Mouse (Mus musculus): ENCODE measurements at regions not wholly inside any gene's neighbourhood (a gene's known extent, or its start where the extent isn't known, plus 50 kb on each side); places are given as distances from the start of the nearest gene placed in this dataset.

DNA sequence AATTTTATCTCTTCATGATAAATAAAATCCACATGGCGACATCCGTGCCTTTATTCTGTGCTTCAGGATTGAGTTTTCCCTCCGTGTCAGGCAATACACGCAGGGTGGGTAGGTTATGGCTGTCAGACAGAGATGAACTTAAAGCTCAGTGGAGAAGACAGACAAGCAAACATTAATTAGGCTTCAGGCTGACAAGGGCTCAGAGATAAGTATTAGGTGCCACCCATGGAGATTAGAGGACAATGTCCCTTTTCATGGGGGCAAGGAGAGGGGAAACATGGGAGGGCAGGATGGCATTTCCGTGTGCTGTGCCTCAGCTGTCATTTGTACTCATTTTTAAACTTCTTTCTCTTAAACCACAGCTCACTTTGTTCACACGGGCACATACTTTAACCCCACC lies 381.0 kb downstream of the Kif2b start:
- TF ChIP-seq ZC3H11A (IDR thresholded peaks at IDR 0.05; ENCODE audit: low read depth, low read length) (no peak), POLR2A (IDR thresholded peaks at IDR 0.05; ENCODE audit: low read depth, low read length) (no peak), CTCF (conservative IDR thresholded peaks at IDR 0.05 in 1 of 2, IDR thresholded peaks at IDR 0.05 in 1 of 2; ENCODE audit: low read depth in 2 of 2, low read length in 2 of 2) (no peak), ZMIZ1 (IDR thresholded peaks at IDR 0.05; ENCODE audit: low read depth, low read length) (no peak), UBTF (IDR thresholded peaks at IDR 0.05; ENCODE audit: low read depth, low read length) (no peak), TCF12 (IDR thresholded peaks at IDR 0.05; ENCODE audit: low read depth, low read length) (no peak), EP300 (IDR thresholded peaks at IDR 0.05; ENCODE audit: low read length) (no peak), IRF4 (IDR thresholded peaks at IDR 0.05; ENCODE audit: low read depth, low read length) (no peak), POLR2AphosphoS2 (IDR thresholded peaks at IDR 0.05; ENCODE audit: low read depth, low read length) (no peak), MYC (IDR thresholded peaks at IDR 0.05; ENCODE audit: low read depth, low read length) (no peak), MXI1 (IDR thresholded peaks at IDR 0.05; ENCODE audit: low read depth, low read length) (no peak)

Measured in CH12.LX (cell line).